Mouse (Mus musculus): ENCODE measurements around the gene Sh2b3. TPM values are rescaled to one million over a fixed set of nuclear protein-coding genes. Genes with fewer than 3 reads are reported as not detected.
A peak's percentile ranks its signal among the peaks of the same experiment; 100 is the strongest.

Sh2b3 gene
- polyA plus RNA-seq, 1 experiment from 2014 or later: 26.4 TPM

DNA sequence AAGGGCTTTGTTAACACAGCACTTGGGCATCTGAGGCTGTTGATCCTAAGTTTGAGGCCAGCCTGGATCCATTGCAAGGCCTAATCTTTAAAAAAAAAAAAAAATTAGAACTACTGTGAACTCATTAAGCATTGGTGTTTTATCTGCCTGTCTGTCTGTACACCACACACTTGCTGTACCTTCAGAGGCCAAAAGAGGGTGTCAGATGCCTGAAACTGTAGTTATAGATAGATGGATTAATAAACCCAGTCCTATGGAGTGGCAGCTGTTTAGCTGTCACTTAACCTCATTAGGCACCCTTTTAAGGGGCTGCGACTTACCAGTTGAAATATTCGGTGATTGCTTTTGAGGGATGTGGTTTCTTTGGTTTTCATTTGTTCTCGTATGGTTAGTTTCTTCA, 41.6 kb downstream of the Sh2b3 start:
- WGBS: 70% methylated on average over 3 of the region's 3 CpGs
- H3K4me2 ChIP-seq: no peak overlapping the region

DNA sequence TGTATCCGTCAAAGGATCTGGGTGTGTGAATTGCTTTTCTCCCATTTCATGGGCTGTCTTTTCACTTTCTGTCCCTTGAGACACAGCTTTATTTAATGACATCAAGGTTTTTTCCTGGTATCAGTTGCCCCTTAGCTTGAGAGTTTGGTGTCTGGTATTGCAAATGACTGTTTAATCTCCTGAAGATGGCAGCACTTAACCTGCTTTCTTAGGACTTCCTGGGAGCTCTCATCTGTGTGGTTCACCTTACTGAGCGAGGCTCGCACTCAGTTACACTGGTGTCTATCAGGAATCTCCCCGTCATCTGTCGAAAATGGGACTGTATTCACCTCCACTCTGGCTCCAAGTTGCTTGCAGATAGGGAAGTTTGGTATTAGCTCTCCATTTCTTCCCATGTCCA, 46.4 kb downstream of the Sh2b3 start:
- peaks cover 60% of the 10 kb centered on the region for H3K36me3 ChIP-seq (ENCODE audit: insufficient read depth)
- no peak for ATAC-seq (ENCODE audit: insufficient read depth)
- no peak overlapping the region for H3K27ac ChIP-seq (ENCODE audit: low read depth)

More for the DNA sequence above, 41.6 kb downstream of the Sh2b3 start:
- TF ChIP-seq CTCF (IDR thresholded peaks at IDR 0.05; ENCODE audit: low read depth): 0 out of 2 replicates have a peak, but pooled peaks have one; percentile 14
- no peak for ATAC-seq (ENCODE audit: insufficient read depth)
- Histone ChIP-seq H3K9me3 (ENCODE audit: low read depth, low read length) (no peaks in the 10 kb centered on the region), H3K4me3 (ENCODE audit: low read depth, low read length) (no peak overlapping the region), H3K27ac (ENCODE audit: low read depth) (no peak overlapping the region), H3K27me3 (ENCODE audit: insufficient read depth, low read length) (no peaks in the 10 kb centered on the region), H3K36me3 (ENCODE audit: insufficient read depth) (peaks cover 73% of the 10 kb centered on the region), H3K9ac (no peak overlapping the region), H3K4me1 (ENCODE audit: insufficient read depth) (no peaks in the 10 kb centered on the region)
- DNase-seq: peak; percentile 14

GRCm38 (mm10) chr5:121783862-121784500, 53.5 kb downstream of the Sh2b3 start:
- Histone ChIP-seq H3K27me3 (ENCODE audit: insufficient read depth, low read length) (no peaks in the 10 kb centered on the region), H3K36me3 (ENCODE audit: insufficient read depth) (peaks cover 72% of the 10 kb centered on the region), H3K9me3 (ENCODE audit: low read depth, low read length) (no peaks in the 10 kb centered on the region), H3K4me3 (ENCODE audit: low read depth, low read length) (no peak overlapping the region), H3K27ac (ENCODE audit: low read depth) (no peak overlapping the region), H3K4me1 (ENCODE audit: insufficient read depth) (no peaks in the 10 kb centered on the region), H3K4me2 (no peak overlapping the region), H3K9ac (no peak overlapping the region)
- TF ChIP-seq CTCF (IDR thresholded peaks at IDR 0.05; ENCODE audit: low read depth): peak; percentile 30; the same call in 1 of the 2 replicates
- WGBS: 46% methylated on average over 10 of the region's 10 CpGs
- ATAC-seq (ENCODE audit: insufficient read depth): peak; percentile 75
- peak; percentile 87 for DNase-seq

More for the DNA sequence above, 46.4 kb downstream of the Sh2b3 start:
- Histone ChIP-seq H3K9me3 (ENCODE audit: low read depth, low read length) (no peaks in the 10 kb centered on the region), H3K4me2 (no peak overlapping the region), H3K9ac (no peak overlapping the region), H3K27me3 (ENCODE audit: insufficient read depth, low read length) (no peaks in the 10 kb centered on the region), H3K4me1 (ENCODE audit: insufficient read depth) (no peaks in the 10 kb centered on the region), H3K4me3 (ENCODE audit: low read depth, low read length) (no peak overlapping the region)
- no peak for TF ChIP-seq CTCF (IDR thresholded peaks at IDR 0.05; ENCODE audit: low read depth)
- no peak for DNase-seq
- 82% methylated on average over 5 of the region's 5 CpGs for WGBS

DNA sequence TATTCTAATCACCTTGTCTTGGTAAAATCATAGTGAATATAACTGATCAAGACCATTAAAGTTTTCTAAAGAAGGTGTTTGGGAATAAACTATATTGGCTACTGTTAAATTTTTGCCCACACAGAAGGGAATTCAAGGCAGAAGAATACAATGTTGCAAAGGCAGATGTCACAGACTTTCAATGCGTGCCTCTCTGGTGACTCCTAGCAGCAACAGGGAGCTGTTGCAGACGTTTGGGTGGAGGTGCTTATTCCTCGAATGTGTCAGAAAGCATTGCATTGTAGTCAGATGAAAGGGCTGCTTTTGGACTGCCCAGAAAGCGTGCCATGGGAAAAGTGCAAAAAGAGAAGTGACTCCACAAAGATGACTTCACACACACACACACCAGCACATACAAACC, 55.0 kb downstream of the Sh2b3 start:
- Histone ChIP-seq H3K9ac (no peak overlapping the region), H3K4me2 (no peak overlapping the region), H3K27ac (ENCODE audit: low read depth) (no peak overlapping the region), H3K27me3 (ENCODE audit: insufficient read depth, low read length) (no peaks in the 10 kb centered on the region), H3K36me3 (ENCODE audit: insufficient read depth) (peaks cover 80% of the 10 kb centered on the region), H3K4me3 (ENCODE audit: low read depth, low read length) (no peak overlapping the region), H3K9me3 (ENCODE audit: low read depth, low read length) (no peaks in the 10 kb centered on the region), H3K4me1 (ENCODE audit: insufficient read depth) (no peaks in the 10 kb centered on the region)
- 61% methylated on average over 4 of the region's 4 CpGs for WGBS
- DNase-seq: no peak
- TF ChIP-seq CTCF (IDR thresholded peaks at IDR 0.05; ENCODE audit: low read depth): peak; percentile 23; the same call in 1 of the 2 replicates
- no peak for ATAC-seq (ENCODE audit: insufficient read depth)

- ATAC-seq (ENCODE audit: insufficient read depth) (no peak), DNase-seq (no peak)
- Histone ChIP-seq H3K4me3 (ENCODE audit: low read depth, low read length) (no peak overlapping the region), H3K9me3 (ENCODE audit: low read depth, low read length) (no peaks in the 10 kb centered on the region), H3K27me3 (ENCODE audit: insufficient read depth, low read length) (no peaks in the 10 kb centered on the region), H3K36me3 (ENCODE audit: insufficient read depth) (peaks cover 78% of the 10 kb centered on the region), H3K9ac (no peak overlapping the region), H3K4me2 (no peak overlapping the region), H3K27ac (ENCODE audit: low read depth) (no peak overlapping the region), H3K4me1 (ENCODE audit: insufficient read depth) (no peaks in the 10 kb centered on the region)
- 74% methylated on average over 5 of the region's 5 CpGs for WGBS
- no peak for TF ChIP-seq CTCF (IDR thresholded peaks at IDR 0.05; ENCODE audit: low read depth)
Observed at GRCm38 (mm10) chr5:121780180-121780579, 57.3 kb downstream of the Sh2b3 start.

- no peaks in the 10 kb centered on the region for H3K27me3 ChIP-seq (ENCODE audit: insufficient read depth, low read length)
- no peak overlapping the region for H3K9ac ChIP-seq
- no peaks in the 10 kb centered on the region for H3K9me3 ChIP-seq (ENCODE audit: low read depth, low read length)
- WGBS: 79% methylated on average over 7 of the region's 7 CpGs
- peak; percentile 67 for DNase-seq
- no peak overlapping the region for H3K4me3 ChIP-seq (ENCODE audit: low read depth, low read length)
- H3K4me1 ChIP-seq (ENCODE audit: insufficient read depth): no peaks in the 10 kb centered on the region
- peaks cover 80% of the 10 kb centered on the region for H3K36me3 ChIP-seq (ENCODE audit: insufficient read depth)
- ATAC-seq (ENCODE audit: insufficient read depth): no peak
- no peak for TF ChIP-seq CTCF (IDR thresholded peaks at IDR 0.05; ENCODE audit: low read depth)
- peak overlapping the region; percentile 36; the same call in 1 of the 2 replicates for H3K27ac ChIP-seq (ENCODE audit: low read depth)
- no peak overlapping the region for H3K4me2 ChIP-seq
Observed at GRCm38 (mm10) chr5:121778485-121779119, 58.8 kb downstream of the Sh2b3 start.

DNA sequence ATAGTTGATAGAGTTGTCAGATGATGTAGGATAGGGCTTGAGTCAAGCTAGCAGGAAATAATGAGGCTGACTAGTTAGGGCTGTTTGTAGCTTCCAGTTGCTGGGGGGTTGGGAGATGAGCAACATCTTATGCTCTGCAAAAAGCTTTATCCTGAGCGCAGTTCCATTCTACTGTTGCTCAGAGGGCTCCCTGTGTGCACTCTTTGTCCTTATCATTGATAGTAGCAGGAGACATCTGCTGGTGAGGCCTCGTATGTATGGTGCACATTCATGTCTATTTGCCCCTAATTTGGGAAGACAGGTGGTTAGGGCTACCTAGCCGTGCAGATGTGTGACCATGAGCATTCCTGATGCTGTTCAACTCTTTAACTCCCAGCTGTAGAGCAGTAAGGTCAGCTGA, 65.8 kb downstream of the Sh2b3 start:
- Histone ChIP-seq H3K9me3 (ENCODE audit: low read depth, low read length) (no peaks in the 10 kb centered on the region), H3K36me3 (ENCODE audit: insufficient read depth) (peaks cover 60% of the 10 kb centered on the region), H3K4me1 (ENCODE audit: insufficient read depth) (no peaks in the 10 kb centered on the region), H3K27me3 (ENCODE audit: insufficient read depth, low read length) (no peaks in the 10 kb centered on the region), H3K4me3 (ENCODE audit: low read depth, low read length) (no peak overlapping the region), H3K9ac (no peak overlapping the region), H3K4me2 (no peak overlapping the region), H3K27ac (ENCODE audit: low read depth) (no peak overlapping the region)
- no peak for DNase-seq
- TF ChIP-seq CTCF (IDR thresholded peaks at IDR 0.05; ENCODE audit: low read depth): no peak
- no peak for ATAC-seq (ENCODE audit: insufficient read depth)
- 93% methylated on average over 3 of the region's 3 CpGs for WGBS

Data from lung, embryonic 14.5 days (tissue).